Mouse (Mus musculus): ENCODE measurements around the gene Daam1. TPM values are rescaled to one million over a fixed set of nuclear protein-coding genes. Genes with fewer than 3 reads are reported as not detected.

Daam1 gene
- polyA plus RNA-seq, 1 experiment from 2014 or later, result 4.5 TPM

DNA sequence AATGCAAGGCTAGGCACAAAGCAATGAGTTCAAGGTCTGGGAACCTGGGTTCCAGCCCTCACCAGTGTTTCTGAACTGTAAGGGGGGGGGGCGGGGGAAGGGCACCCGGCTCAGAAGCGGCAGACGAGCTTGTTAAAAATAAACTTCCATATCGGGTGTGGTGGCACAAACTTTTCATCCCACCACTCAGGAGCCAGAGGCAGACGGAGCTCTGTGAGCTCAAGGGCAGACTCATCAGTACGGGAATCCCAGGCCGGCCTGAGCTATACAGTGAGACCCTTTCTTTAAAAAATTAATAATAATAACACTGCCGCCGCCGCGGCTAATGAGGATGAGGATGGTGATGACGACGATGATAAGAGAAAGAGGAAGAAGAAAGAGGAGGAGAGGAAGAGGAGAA lies 18.3 kb upstream of the Daam1 start:
- Histone ChIP-seq H3K9ac (replicated peaks) (no peak overlapping the region), H3K36me3 (replicated peaks; ENCODE audit: insufficient read depth, low read length) (no peaks in the 10 kb centered on the region), H3K4me3 (ENCODE audit: low read depth, low read length) (no peak overlapping the region), H3K9me3 (ENCODE audit: low read length) (no peaks in the 10 kb centered on the region), H3K4me2 (ENCODE audit: low read depth, low read length) (no peak overlapping the region), H3K4me1 (ENCODE audit: insufficient read depth) (no peaks in the 10 kb centered on the region), H3K27ac (ENCODE audit: low read depth) (no peak overlapping the region), H3K27me3 (ENCODE audit: insufficient read depth, low read length) (no peaks in the 10 kb centered on the region)
- DNase-seq (no peak), ATAC-seq (no peak)
- 69% methylated on average over 14 of the region's 14 CpGs for WGBS (ENCODE audit: insufficient replicate concordance)
- TF ChIP-seq EP300 (IDR thresholded peaks at IDR 0.05; ENCODE audit: low read depth) (no peak), CTCF (IDR thresholded peaks at IDR 0.05; ENCODE audit: low read depth) (no peak)

GRCm38 (mm10) chr12:71813251-71813650 lies 17.6 kb upstream of the Daam1 start:
- Histone ChIP-seq H3K4me1 (ENCODE audit: insufficient read depth) (no peaks in the 10 kb centered on the region), H3K9me3 (ENCODE audit: low read length) (no peaks in the 10 kb centered on the region), H3K4me2 (ENCODE audit: low read depth, low read length) (no peak overlapping the region), H3K27ac (ENCODE audit: low read depth) (no peak overlapping the region), H3K36me3 (replicated peaks; ENCODE audit: insufficient read depth, low read length) (no peaks in the 10 kb centered on the region), H3K4me3 (ENCODE audit: low read depth, low read length) (no peak overlapping the region), H3K27me3 (ENCODE audit: insufficient read depth, low read length) (no peaks in the 10 kb centered on the region), H3K9ac (replicated peaks) (no peak overlapping the region)
- TF ChIP-seq EP300 (IDR thresholded peaks at IDR 0.05; ENCODE audit: low read depth), result no peak
- no peak for TF ChIP-seq CTCF (IDR thresholded peaks at IDR 0.05; ENCODE audit: low read depth)
- DNase-seq (no peak), ATAC-seq (no peak)
- WGBS (ENCODE audit: insufficient replicate concordance), result 74% methylated on average over 9 of the region's 9 CpGs

DNA sequence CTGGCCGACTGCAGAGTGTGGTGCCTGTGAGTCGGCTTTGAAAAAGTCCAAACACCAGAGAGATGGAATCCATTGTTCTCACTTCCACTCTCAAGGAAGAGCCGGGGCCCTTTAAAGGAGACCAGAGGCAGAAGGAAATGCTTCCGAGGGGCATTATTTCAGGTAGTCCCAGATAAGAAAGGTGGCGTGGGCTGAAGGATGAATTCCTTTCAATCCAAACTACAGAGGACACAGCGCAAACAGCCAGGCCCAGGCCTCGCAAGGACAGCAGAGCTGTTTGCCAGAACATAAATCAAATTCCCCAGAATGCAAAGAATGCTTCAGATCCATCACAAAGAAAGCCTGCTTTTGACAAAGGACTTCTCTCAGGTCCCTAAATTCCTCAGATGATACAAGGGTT lies 17.1 kb upstream of the Daam1 start:
- Histone ChIP-seq H3K4me1 (ENCODE audit: insufficient read depth) (no peaks in the 10 kb centered on the region), H3K27ac (ENCODE audit: low read depth) (no peak overlapping the region), H3K9ac (replicated peaks) (no peak overlapping the region), H3K4me2 (ENCODE audit: low read depth, low read length) (no peak overlapping the region), H3K36me3 (replicated peaks; ENCODE audit: insufficient read depth, low read length) (no peaks in the 10 kb centered on the region), H3K9me3 (ENCODE audit: low read length) (no peaks in the 10 kb centered on the region), H3K4me3 (ENCODE audit: low read depth, low read length) (no peak overlapping the region), H3K27me3 (ENCODE audit: insufficient read depth, low read length) (no peaks in the 10 kb centered on the region)
- 51% methylated on average over 7 of the region's 7 CpGs for WGBS (ENCODE audit: insufficient replicate concordance)
- ATAC-seq, result no peak
- TF ChIP-seq EP300 (IDR thresholded peaks at IDR 0.05; ENCODE audit: low read depth) (no peak), CTCF (IDR thresholded peaks at IDR 0.05; ENCODE audit: low read depth) (no peak)
- DNase-seq, result no peak

GRCm38 (mm10) chr12:71820094-71820493 lies 10.8 kb upstream of the Daam1 start:
- no peaks in the 10 kb centered on the region for H3K36me3 ChIP-seq (replicated peaks; ENCODE audit: insufficient read depth, low read length)
- TF ChIP-seq EP300 (IDR thresholded peaks at IDR 0.05; ENCODE audit: low read depth) (no peak), CTCF (IDR thresholded peaks at IDR 0.05; ENCODE audit: low read depth) (no peak)
- H3K27me3 ChIP-seq (ENCODE audit: insufficient read depth, low read length), result no peaks in the 10 kb centered on the region
- H3K4me1 ChIP-seq (ENCODE audit: insufficient read depth), result 0 out of 2 replicates have a peak, but pooled peaks cover 2% of the 10 kb centered on the region
- DNase-seq (no peak), ATAC-seq (no peak)
- no peak overlapping the region for H3K4me3 ChIP-seq (ENCODE audit: low read depth, low read length)
- H3K27ac ChIP-seq (ENCODE audit: low read depth), result no peak overlapping the region
- no peaks in the 10 kb centered on the region for H3K9me3 ChIP-seq (ENCODE audit: low read length)
- no peak overlapping the region for H3K4me2 ChIP-seq (ENCODE audit: low read depth, low read length)
- WGBS (ENCODE audit: insufficient replicate concordance), result 74% methylated on average over 5 of the region's 5 CpGs
- H3K9ac ChIP-seq (replicated peaks), result no peak overlapping the region

DNA sequence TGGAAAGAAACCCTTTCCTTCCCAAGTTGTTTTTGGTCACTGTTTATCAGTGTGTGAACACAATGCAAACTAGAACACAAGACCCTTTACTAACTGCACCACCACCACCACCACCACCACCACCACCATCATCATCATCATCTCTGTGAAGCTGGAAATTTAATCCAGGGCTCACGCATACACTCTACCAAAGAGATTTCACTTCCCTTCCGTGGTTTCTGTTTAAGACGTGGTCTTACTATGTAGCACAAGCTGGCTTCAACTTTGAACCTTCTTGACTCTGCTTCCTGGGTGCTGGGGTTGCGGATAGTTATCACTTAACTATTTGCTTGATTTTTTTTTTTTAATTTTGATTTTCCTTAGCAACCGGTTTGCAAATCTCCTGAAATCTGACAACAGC lies 9.6 kb upstream of the Daam1 start:
- 0 out of 2 replicates have a peak, but pooled peaks cover 2% of the 10 kb centered on the region for H3K4me1 ChIP-seq (ENCODE audit: insufficient read depth)
- no peak overlapping the region for H3K27ac ChIP-seq (ENCODE audit: low read depth)
- no peaks in the 10 kb centered on the region for H3K36me3 ChIP-seq (replicated peaks; ENCODE audit: insufficient read depth, low read length)
- no peaks in the 10 kb centered on the region for H3K27me3 ChIP-seq (ENCODE audit: insufficient read depth, low read length)
- 71% methylated on average over 5 of the region's 5 CpGs for whole genome bisulfite sequencing (ENCODE audit: insufficient replicate concordance)
- H3K4me3 ChIP-seq (ENCODE audit: low read depth, low read length), result no peak overlapping the region
- no peak for TF ChIP-seq EP300 (IDR thresholded peaks at IDR 0.05; ENCODE audit: low read depth)
- no peak for TF ChIP-seq CTCF (IDR thresholded peaks at IDR 0.05; ENCODE audit: low read depth)
- H3K9me3 ChIP-seq (ENCODE audit: low read length), result no peaks in the 10 kb centered on the region
- ATAC-seq (no peak), DNase-seq (no peak)
- no peak overlapping the region for H3K9ac ChIP-seq (replicated peaks)
- H3K4me2 ChIP-seq (ENCODE audit: low read depth, low read length), result no peak overlapping the region

DNA sequence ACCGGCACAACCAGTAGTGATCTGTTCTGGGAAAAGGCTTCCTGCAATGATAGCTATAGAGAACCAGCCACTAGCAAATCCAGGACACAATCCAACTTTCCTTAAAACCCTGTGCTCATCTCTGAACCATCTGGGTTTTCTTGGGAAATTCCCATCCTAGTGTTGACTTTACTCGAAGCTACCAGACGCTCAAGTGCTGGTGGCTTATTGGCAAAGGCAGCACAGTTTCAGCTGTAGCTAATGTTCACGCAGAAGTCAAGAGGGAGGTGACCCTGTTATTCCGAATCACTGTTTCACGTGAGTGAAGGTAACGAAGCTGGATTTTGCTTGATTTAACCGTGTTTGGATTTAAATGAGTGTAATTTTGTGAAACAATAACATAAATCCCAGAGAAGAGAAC lies 9.1 kb upstream of the Daam1 start:
- H3K4me2 ChIP-seq (ENCODE audit: low read depth, low read length), result no peak overlapping the region
- 0 out of 2 replicates have a peak, but pooled peaks cover 2% of the 10 kb centered on the region for H3K4me1 ChIP-seq (ENCODE audit: insufficient read depth)
- no peaks in the 10 kb centered on the region for H3K9me3 ChIP-seq (ENCODE audit: low read length)
- H3K36me3 ChIP-seq (replicated peaks; ENCODE audit: insufficient read depth, low read length), result no peaks in the 10 kb centered on the region
- no peak for ATAC-seq
- H3K9ac ChIP-seq (replicated peaks), result no peak overlapping the region
- no peaks in the 10 kb centered on the region for H3K27me3 ChIP-seq (ENCODE audit: insufficient read depth, low read length)
- no peak for DNase-seq
- H3K4me3 ChIP-seq (ENCODE audit: low read depth, low read length), result no peak overlapping the region
- 76% methylated on average over 8 of the region's 8 CpGs for whole genome bisulfite sequencing (ENCODE audit: insufficient replicate concordance)
- TF ChIP-seq EP300 (IDR thresholded peaks at IDR 0.05; ENCODE audit: low read depth), result no peak
- TF ChIP-seq CTCF (IDR thresholded peaks at IDR 0.05; ENCODE audit: low read depth), result no peak
- no peak overlapping the region for H3K27ac ChIP-seq (ENCODE audit: low read depth)

DNA sequence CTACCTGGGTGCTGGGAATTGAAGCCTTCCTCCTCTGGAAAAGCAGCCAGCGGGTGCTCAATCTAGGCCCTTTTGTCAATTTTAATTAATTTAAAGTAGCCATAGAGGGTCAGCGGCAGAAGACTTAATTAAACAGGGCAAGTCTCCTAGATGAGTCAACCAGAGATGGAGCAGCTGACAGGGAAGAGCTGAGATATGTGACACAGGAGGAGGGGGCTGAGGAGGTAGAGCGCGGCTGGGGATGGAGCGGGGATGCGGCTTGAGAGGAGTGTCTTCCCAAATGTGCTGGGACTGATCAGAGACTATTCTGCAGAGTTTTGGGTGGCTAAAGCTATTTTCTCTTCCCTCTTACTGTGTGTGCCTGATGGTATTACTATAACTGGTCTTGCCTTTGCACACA lies 6.0 kb upstream of the Daam1 start:
- Histone ChIP-seq H3K27ac (ENCODE audit: low read depth) (no peak overlapping the region), H3K4me2 (ENCODE audit: low read depth, low read length) (no peak overlapping the region), H3K9me3 (ENCODE audit: low read length) (no peaks in the 10 kb centered on the region), H3K27me3 (ENCODE audit: insufficient read depth, low read length) (no peaks in the 10 kb centered on the region), H3K36me3 (replicated peaks; ENCODE audit: insufficient read depth, low read length) (no peaks in the 10 kb centered on the region), H3K4me1 (ENCODE audit: insufficient read depth) (0 out of 2 replicates have a peak, but pooled peaks cover 2% of the 10 kb centered on the region), H3K4me3 (ENCODE audit: low read depth, low read length) (no peak overlapping the region), H3K9ac (replicated peaks) (no peak overlapping the region)
- ATAC-seq (no peak), DNase-seq (no peak)
- WGBS (ENCODE audit: insufficient replicate concordance), result 87% methylated on average over 6 of the region's 6 CpGs
- TF ChIP-seq EP300 (IDR thresholded peaks at IDR 0.05; ENCODE audit: low read depth) (no peak), CTCF (IDR thresholded peaks at IDR 0.05; ENCODE audit: low read depth) (no peak)

All from liver, postnatal 0 days (tissue).